Mouse (Mus musculus): ENCODE data around the gene Thap3.
"Not testable (repeated sequence)": the region's sequence is repeated elsewhere in the genome, so short reads cannot be mapped to it uniquely, and the experiment has no call there.

The Thap3 gene

GRCm38 (mm10) chr4:151988342-151989109 lies at the start of gene Thap3:
Gene Thap3, minus strand, starts transcription at chr4:151988997.
- DNase-seq: peak; percentile 81

DNA sequence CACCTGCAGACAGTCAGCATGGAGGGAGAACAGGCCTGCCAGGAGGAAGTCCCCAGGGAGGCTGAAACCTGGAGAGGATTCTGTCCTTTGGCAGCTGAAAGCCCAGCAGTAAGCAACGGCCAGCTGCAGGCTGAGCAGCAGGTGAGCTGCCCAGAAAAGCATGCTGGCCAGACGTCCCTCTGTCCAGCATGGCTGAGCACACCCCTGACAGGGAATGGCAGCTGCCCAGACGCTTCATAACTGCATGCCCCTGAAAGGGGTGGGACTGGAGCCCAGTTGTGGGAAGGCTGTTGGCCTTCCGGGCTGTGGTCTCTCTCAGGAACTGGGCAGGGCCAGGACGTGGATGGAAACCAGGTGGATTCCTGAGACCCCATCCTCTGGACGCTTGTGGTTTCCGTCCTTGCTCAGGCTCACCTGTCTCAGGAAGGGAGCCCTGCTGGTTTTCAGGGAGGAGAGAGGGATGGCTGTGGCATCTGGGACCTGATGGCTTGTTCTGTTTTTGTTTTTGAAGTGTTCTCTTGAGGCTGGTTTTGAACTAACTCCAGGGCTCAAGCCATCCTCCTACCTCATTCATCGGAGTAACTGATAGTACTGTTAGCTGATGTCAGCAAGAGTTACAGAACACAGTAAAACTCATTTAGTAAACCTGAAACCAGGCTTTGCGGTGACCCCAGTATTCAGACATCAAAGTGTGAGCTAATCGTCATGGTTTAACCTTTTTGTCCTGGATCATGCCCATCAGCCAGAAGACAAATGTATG lies 49.6 kb upstream of the Thap3 start, which contains the start of gene Tas1r1:
Gene Tas1r1, minus strand, starts transcription at position 344 of the 760 bp plus-strand sequence.
- peak; percentile 39 for DNase-seq

- DNase-seq: not testable (repeated sequence)
Observed at GRCm38 (mm10) chr4:152036464-152036863, 47.7 kb upstream of the Thap3 start.

- DNase-seq: no peak
Observed at GRCm38 (mm10) chr4:152032922-152033321, 44.1 kb upstream of the Thap3 start.

DNA sequence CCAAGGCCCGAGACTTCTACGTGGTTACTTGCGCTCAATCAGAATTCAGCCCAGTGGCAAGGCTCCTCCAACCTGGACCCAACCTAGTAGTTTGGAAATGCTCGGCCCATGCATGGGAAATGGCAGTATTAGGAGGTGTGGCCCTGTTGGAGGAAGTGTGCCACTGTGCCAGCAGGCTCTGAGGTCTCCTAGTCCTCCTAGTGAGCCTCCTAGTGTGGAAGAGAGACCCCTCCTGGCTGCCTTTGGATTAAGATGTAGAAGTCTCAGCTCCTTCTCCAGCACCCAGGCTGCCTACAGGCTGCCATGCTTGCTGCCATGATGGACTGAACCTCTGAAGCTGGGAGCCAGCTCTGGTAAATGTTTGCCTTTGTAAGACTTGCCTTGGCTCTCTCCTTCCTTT lies 41.2 kb upstream of the Thap3 start:
- peak; percentile 32 for DNase-seq

GRCm38 (mm10) chr4:152029087-152029486 lies 40.3 kb upstream of the Thap3 start:
- DNase-seq: peak; percentile 32

DNA sequence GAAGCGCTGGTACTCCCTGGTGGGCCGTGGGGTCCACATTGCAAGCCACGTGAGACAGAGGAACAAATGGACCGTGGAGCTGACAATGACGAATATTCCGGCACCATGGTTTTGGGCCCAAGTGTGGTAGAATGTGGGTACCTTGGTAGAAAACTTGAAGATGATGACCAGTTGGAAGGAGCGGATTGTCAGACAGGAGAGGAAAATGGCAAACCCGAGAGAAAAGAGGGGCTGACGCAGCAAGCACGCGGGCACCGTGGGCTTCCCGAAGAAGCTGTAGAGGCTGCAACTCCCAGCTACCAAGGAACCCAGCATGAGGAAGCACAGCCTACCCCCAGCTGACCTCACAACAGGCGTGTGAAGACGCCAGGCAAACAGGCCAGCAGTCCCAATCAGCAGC lies 39.7 kb upstream of the Thap3 start:
- DNase-seq: peak; percentile 54

DNA sequence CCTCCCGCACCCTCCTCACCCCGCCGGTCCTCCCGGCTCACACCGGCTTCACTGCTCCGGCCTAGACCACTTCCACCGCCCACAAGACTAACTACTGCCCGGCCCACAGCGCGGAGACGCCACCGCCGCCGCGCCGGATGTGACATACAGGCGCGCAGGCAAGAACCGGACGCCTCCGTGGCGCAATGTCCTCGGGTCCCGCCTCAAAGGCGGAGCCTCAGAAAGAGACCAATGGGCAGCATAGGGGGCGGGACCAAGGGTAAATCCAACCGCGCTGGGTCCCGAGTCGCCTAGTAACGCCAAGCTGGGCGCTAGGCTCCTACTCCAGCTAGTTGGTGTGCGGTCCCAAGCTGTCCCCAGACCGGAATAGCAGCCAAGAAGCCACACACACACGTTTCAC lies 38.7 kb upstream of the Thap3 start, which contains the start of gene Zbtb48:
Gene Zbtb48, minus strand, starts transcription at position 148 of the 400 bp plus-strand sequence.
- peak; percentile 97 for DNase-seq

GRCm38 (mm10) chr4:152026751-152027508 lies 38.1 kb upstream of the Thap3 start:
- peak; percentile 41 for DNase-seq

GRCm38 (mm10) chr4:152024525-152024924 lies 35.7 kb upstream of the Thap3 start:
- DNase-seq: no peak

- peak; percentile 52 for DNase-seq
Observed at GRCm38 (mm10) chr4:152022506-152022905, 33.7 kb upstream of the Thap3 start.

GRCm38 (mm10) chr4:152021568-152022097 lies 32.8 kb upstream of the Thap3 start:
- DNase-seq: peak; percentile 32

DNA sequence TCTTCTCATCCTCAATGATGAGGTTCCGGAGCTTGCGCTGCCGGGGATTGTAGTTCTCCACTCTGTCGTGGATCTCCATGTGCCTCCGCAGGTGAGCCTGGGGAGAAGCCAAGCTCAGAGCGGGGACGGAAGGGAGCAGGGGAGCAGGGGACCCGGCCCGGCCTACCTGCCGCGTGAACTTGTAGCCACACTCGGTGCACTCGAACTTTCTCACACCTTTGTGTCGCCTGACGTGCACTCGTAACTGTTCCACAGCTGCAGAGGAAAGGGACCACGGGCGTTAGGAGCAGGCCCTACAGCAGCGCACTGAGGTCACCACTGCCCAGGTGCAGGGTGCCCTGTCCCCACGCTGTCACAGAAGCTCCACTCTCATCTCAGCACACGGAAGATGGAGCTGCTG lies 31.2 kb upstream of the Thap3 start:
- DNase-seq: peak; percentile 18

DNA sequence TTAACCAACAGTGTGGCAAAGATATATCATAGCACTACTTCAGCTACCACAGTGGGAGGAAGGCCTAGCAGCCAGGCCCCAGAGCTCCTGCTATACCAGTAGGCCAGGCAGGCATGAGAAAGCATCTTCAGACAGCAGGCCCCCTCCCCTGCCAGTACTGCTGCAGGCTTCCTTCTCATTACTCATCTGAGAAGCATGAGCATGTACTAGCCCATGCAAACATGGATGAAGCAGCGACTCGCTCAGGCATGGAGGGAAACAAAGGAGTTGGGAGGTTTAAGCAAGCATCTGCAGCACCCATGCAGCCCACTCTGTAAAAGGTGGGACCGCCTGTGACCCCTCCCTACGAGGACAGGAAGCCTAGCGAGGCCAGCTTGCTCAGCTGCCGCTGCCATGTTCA lies 30.3 kb upstream of the Thap3 start:
- DNase-seq: peak; percentile 21

- DNase-seq: peak; percentile 35
Observed at GRCm38 (mm10) chr4:152013036-152013813, 24.4 kb upstream of the Thap3 start.

- peak; percentile 48 for DNase-seq
Observed at GRCm38 (mm10) chr4:152012109-152012508, 23.3 kb upstream of the Thap3 start.

DNA sequence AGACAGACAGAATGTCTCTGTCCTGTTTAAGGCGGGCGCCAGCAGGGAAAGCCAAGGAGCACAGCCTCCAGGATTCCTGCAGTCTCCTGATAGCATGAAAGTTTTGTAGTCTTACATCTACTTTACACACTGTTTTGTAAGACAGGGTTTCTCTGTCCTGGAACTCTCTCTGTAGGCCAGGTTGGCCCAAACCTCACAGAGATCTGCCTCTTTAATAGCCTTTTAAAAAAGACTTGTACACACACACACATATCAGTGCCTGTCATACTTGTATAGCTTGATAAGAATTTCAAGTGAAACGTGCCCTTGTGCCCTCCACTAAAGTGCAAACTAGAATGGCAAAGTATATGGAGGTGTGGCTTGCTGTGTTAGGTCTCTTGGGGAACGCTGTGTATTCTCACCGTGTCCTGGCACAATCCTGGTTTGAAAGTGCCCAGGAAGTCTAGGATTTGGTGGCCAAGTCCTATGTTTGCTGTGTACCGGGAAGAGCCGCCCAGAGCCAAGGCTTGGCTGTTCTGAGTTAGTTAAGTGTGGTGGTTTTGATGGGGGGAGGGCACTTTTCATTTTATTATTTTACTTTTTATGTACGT lies 22.5 kb upstream of the Thap3 start:
- no peak for DNase-seq

DNA sequence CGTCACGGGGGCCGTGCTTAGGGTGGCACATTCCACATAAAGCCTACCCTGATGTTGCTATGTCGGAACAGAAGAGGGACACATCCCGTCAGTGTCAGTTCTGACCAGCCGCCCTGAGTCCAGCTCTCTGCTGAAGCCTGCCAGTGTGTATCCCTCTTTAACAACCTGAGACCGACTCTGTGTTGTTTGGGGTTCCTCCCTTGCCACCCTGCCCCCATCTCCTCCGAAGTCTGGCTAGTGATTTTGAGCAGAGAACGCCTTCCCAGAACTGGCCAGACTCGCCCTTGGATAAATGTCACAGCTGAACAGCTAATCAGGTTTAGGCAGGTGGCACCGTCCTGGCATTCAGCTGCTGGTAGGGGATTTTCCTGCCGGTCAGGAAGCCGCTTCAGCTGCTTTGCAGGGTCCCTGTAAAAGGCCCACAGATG lies 21.9 kb upstream of the Thap3 start:
- peak; percentile 54 for DNase-seq

- DNase-seq: peak; percentile 49
Observed at GRCm38 (mm10) chr4:152010091-152010706, 21.4 kb upstream of the Thap3 start.

DNA sequence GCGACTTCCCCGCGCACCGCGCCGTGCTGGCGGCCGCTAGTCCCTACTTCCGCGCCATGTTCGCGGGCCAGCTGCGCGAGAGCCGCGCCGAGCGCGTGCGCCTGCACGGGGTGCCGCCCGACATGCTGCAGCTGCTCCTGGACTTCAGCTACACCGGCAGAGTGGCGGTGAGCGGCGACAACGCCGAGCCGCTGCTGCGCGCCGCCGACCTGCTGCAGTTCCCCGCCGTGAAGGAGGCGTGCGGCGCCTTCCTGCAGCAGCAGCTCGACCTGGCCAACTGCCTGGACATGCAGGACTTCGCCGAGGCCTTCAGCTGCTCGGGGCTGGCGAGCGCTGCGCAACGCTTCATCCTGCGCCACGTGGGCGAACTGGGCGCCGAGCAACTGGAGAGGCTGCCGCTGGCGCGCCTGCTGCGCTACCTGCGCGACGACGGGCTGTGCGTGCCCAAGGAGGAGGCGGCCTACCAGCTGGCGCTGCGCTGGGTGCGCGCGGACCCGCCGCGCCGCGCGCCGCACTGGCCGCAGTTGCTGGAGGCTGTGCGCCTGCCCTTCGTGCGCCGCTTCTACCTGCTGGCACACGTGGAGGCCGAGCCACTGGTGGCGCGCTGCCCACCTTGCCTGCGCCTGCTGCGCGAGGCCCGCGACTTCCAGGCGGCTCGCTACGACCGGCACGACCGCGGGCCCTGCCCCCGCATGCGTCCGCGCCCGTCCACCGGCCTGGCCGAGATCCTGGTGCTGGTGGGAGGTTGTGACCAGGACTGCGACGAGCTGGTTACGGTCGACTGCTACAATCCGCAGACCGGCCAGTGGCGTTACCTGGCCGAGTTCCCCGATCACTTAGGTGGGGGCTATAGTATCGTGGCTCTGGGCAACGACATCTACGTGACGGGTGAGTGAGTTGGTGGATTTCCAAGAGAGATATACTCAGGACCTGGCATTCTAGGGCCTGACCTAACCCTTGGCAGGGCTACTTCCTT lies 20.6 kb upstream of the Thap3 start:
- DNase-seq: peak; percentile 82
